24 mouse cellular contexts compared by ENCODE assay signal in genomic region chr15:103335040-103335439, GRCm38 (mm10). TPM values are rescaled to one million over a fixed set of nuclear protein-coding genes. Genes with fewer than 3 reads are reported as not detected.
DNase-seq lines count a peak whose midpoint lies in the region; ATAC-seq and TF ChIP-seq lines count a peak whose summit lies in the region.
"Had no signal": no experiment of that assay in that cellular context is flagged by ENCODE, and none has a peak within 500 bp of the region (broad histone marks: within the 10 kb centered on the region; RNA-seq: fewer than 3 reads in every experiment).

No protein-coding gene starts in this region.

- no peak for ATAC-seq in midbrain, embryonic 14.5 days (ENCODE audit: low FRiP score, low TSS enrichment)
- no peak for ATAC-seq in embryonic facial prominence, embryonic 13.5 days (ENCODE audit: insufficient number of reproducible peaks, insufficient read depth, low FRiP score, low TSS enrichment, low read depth)
- ATAC-seq in midbrain, postnatal 0 days (ENCODE audit: low FRiP score) = no peak
- ATAC-seq: activated CD4-positive, CD25-positive, alpha-beta regulatory T cell, adult 4 months; forebrain, embryonic 15.5 days; lung, postnatal 0 days had no signal

- no peak overlapping the region for H3K4me3 ChIP-seq in gastrocnemius, adult 2 months
- H3K4me3 ChIP-seq in midbrain, embryonic 10.5 days = no peak overlapping the region
- H3K4me3 ChIP-seq in midbrain, embryonic 14.5 days (replicated peaks; ENCODE audit: low read depth, low read length) = no peak overlapping the region
- H3K4me3 ChIP-seq in embryonic facial prominence, embryonic 13.5 days = no peak overlapping the region
- no peak overlapping the region for H3K4me3 ChIP-seq in midbrain, postnatal 0 days (ENCODE audit: low read depth, low read length)
- H3K4me3 ChIP-seq: erythroblast, embryonic 14.5 days; forebrain, embryonic 15.5 days; limb, embryonic 13.5 days; liver, embryonic 15.5 days had no signal

- peak; percentile 65 for DNase-seq in gastrocnemius, adult 2 months
- no peak for DNase-seq in gastrocnemius, postnatal 25 days
- DNase-seq in midbrain, embryonic 10.5 days (ENCODE audit: low spot score) = no peak
- no peak for DNase-seq in midbrain, embryonic 14.5 days
- no peak for DNase-seq in midbrain, postnatal 0 days (ENCODE audit: low spot score)
- DNase-seq in layer of hippocampus, postnatal 14 days (ENCODE audit: low spot score in 2 of 2) = no peak
- DNase-seq in kidney, adult 11 months = no peak
- DNase-seq: adrenal gland, postnatal 14 days; cerebellum, adult 11 months; cerebellum, postnatal 25 days; heart, postnatal 4 days; kidney, adult 8-10 months; kidney, postnatal 14 days; right cerebral cortex, adult 18-20 months; thymus, postnatal 14 days had no signal

- H3K4me2 ChIP-seq in midbrain, embryonic 14.5 days (ENCODE audit: low read length) = no peak overlapping the region
- H3K4me2 ChIP-seq in embryonic facial prominence, embryonic 13.5 days = no peak overlapping the region
- H3K4me2 ChIP-seq in midbrain, postnatal 0 days (ENCODE audit: low read depth, low read length, poor library complexity, severe bottlenecking) = no peak overlapping the region
- H3K4me2 ChIP-seq: forebrain, embryonic 15.5 days; limb, embryonic 13.5 days had no signal

- H3K36me3 ChIP-seq in midbrain, embryonic 10.5 days = no peaks in the 10 kb centered on the region
- H3K36me3 ChIP-seq in midbrain, embryonic 14.5 days (ENCODE audit: control insufficient read depth, insufficient read depth, low read length) = no peaks in the 10 kb centered on the region
- no peaks in the 10 kb centered on the region for H3K36me3 ChIP-seq in embryonic facial prominence, embryonic 13.5 days
- H3K36me3 ChIP-seq in midbrain, postnatal 0 days (ENCODE audit: insufficient read depth, low read length) = 0 out of 2 replicates have a peak, but pooled peaks cover 4% of the 10 kb centered on the region
- H3K36me3 ChIP-seq: forebrain, embryonic 15.5 days; limb, embryonic 13.5 days; liver, embryonic 15.5 days had no signal

- intact Hi-C loops in gastrocnemius, adult 2 months (cut with DNase I) = no loop called here

- H3K27me3 ChIP-seq in midbrain, embryonic 10.5 days (ENCODE audit: low read depth, poor library complexity, severe bottlenecking) = peaks cover 36% of the 10 kb centered on the region
- no peaks in the 10 kb centered on the region for H3K27me3 ChIP-seq in midbrain, embryonic 14.5 days (ENCODE audit: control insufficient read depth, insufficient read depth, low read length)
- peaks cover 18% of the 10 kb centered on the region; the same call in 1 of the 2 replicates for H3K27me3 ChIP-seq in embryonic facial prominence, embryonic 13.5 days
- no peaks in the 10 kb centered on the region for H3K27me3 ChIP-seq in midbrain, postnatal 0 days (ENCODE audit: insufficient read depth, low read length)

- peaks cover 86% of the 10 kb centered on the region for H3K4me1 ChIP-seq in midbrain, embryonic 10.5 days
- peaks cover 24% of the 10 kb centered on the region for H3K4me1 ChIP-seq in midbrain, embryonic 14.5 days (ENCODE audit: control insufficient read depth, insufficient read depth, low read length)
- H3K4me1 ChIP-seq in embryonic facial prominence, embryonic 13.5 days = peaks cover 60% of the 10 kb centered on the region
- peaks cover 22% of the 10 kb centered on the region for H3K4me1 ChIP-seq in midbrain, postnatal 0 days (ENCODE audit: insufficient read depth, low read length)

- no peak overlapping the region for H3K9ac ChIP-seq in midbrain, embryonic 14.5 days (replicated peaks; ENCODE audit: low read length)
- 0 out of 2 replicates have a peak overlapping the region, but pooled peaks have one; percentile 27 for H3K9ac ChIP-seq in embryonic facial prominence, embryonic 13.5 days
- H3K9ac ChIP-seq in midbrain, postnatal 0 days (replicated peaks; ENCODE audit: low read length, poor library complexity, severe bottlenecking) = no peak overlapping the region
- H3K9ac ChIP-seq: forebrain, embryonic 15.5 days; limb, embryonic 13.5 days; liver, embryonic 15.5 days had no signal

- no peaks in the 10 kb centered on the region for H3K9me3 ChIP-seq in midbrain, embryonic 10.5 days (replicated peaks)
- no peaks in the 10 kb centered on the region for H3K9me3 ChIP-seq in midbrain, embryonic 14.5 days (ENCODE audit: control insufficient read depth, low read length)
- H3K9me3 ChIP-seq in embryonic facial prominence, embryonic 13.5 days = no peaks in the 10 kb centered on the region
- no peaks in the 10 kb centered on the region for H3K9me3 ChIP-seq in midbrain, postnatal 0 days (ENCODE audit: low read length)
- H3K9me3 ChIP-seq: forebrain, embryonic 15.5 days; G1E; limb, embryonic 13.5 days; liver, embryonic 15.5 days had no signal

- peak overlapping the region; percentile 35; the same call in 1 of the 2 replicates for H3K27ac ChIP-seq in gastrocnemius, adult 2 months
- H3K27ac ChIP-seq in midbrain, embryonic 10.5 days (replicated peaks) = peak overlapping the region; percentile 85
- H3K27ac ChIP-seq in midbrain, embryonic 14.5 days (replicated peaks; ENCODE audit: low read depth, low read length) = no peak overlapping the region
- no peak overlapping the region for H3K27ac ChIP-seq in embryonic facial prominence, embryonic 13.5 days
- H3K27ac ChIP-seq in midbrain, postnatal 0 days (ENCODE audit: low read depth, low read length) = peak overlapping the region; percentile 38; the same call in 1 of the 2 replicates
- H3K27ac ChIP-seq: forebrain, embryonic 15.5 days; limb, embryonic 13.5 days had no signal

- 68% methylated on average over 3 of the region's 3 CpGs for WGBS in midbrain, embryonic 10.5 days
- WGBS in midbrain, embryonic 14.5 days = 53% methylated on average over 3 of the region's 3 CpGs
- 45% methylated on average over 3 of the region's 3 CpGs for WGBS in embryonic facial prominence, embryonic 13.5 days
- WGBS in midbrain, postnatal 0 days = 64% methylated on average over 3 of the region's 3 CpGs

- TF ChIP-seq CTCF in gastrocnemius, adult 2 months (IDR thresholded peaks at IDR 0.05) = no peak
- TF ChIP-seq CTCF in midbrain, postnatal 0 days (IDR thresholded peaks at IDR 0.05) = no peak

RNA-seq across cellular contexts. Expression of gene Zfp385a, which starts 4.9 kb away (rescaled TPM):
- 10 to 100 TPM in 1 of 2 experiments, 1 to 10 TPM in 1; 8.0 to 13.0 TPM for total RNA-seq in gastrocnemius, adult 2 months (2021)
- total RNA-seq in gastrocnemius, postnatal 25 days (2021) = 10 to 100 TPM; 17.0 to 77.5 TPM
- 24.3 and 25.5 TPM in 2 replicates for polyA plus RNA-seq in midbrain, embryonic 10.5 days (2016; fragmentation: Nextera tagmentation; extraction: Ambion mirVana)
- polyA plus RNA-seq in midbrain, embryonic 14.5 days (2014; fragmentation: Nextera tagmentation; extraction: Ambion mirVana) = 18.3 and 20.9 TPM in 2 replicates
- polyA plus RNA-seq in embryonic facial prominence, embryonic 13.5 days (2015; fragmentation: Nextera tagmentation; extraction: Ambion mirVana) = 10.9 and 12.2 TPM in 2 replicates
- 22.0 and 26.5 TPM in 2 replicates for total RNA-seq in midbrain, postnatal 0 days (2014; rRNA removed)
- 26.9 and 28.8 TPM in 2 replicates for polyA plus RNA-seq in midbrain, postnatal 0 days (2015; fragmentation: Nextera tagmentation; extraction: Ambion mirVana)
- total RNA-seq in layer of hippocampus, postnatal 14 days (2021) = 10 to 100 TPM; 43.2 to 44.4 TPM
- polyA plus RNA-seq: activated CD4-positive, CD25-positive, alpha-beta regulatory T cell, adult 4 months had no signal

RNA-seq across cellular contexts. Expression of gene Gpr84, which starts 24.6 kb away (rescaled TPM):
- not detected for total RNA-seq in gastrocnemius, adult 2 months (2021)
- not detected for total RNA-seq in gastrocnemius, postnatal 25 days (2021)
- 0.32 and 0.47 TPM in 2 replicates for polyA plus RNA-seq in midbrain, embryonic 10.5 days (2016; fragmentation: Nextera tagmentation; extraction: Ambion mirVana)
- 0.16 and 0.26 TPM in 2 replicates for polyA plus RNA-seq in midbrain, embryonic 14.5 days (2014; fragmentation: Nextera tagmentation; extraction: Ambion mirVana)
- 0.54 and 0.62 TPM in 2 replicates for polyA plus RNA-seq in embryonic facial prominence, embryonic 13.5 days (2015; fragmentation: Nextera tagmentation; extraction: Ambion mirVana)
- total RNA-seq in midbrain, postnatal 0 days (2014; rRNA removed) = 0.27 TPM in 1 of 2 replicates, not detected in the other
- polyA plus RNA-seq in midbrain, postnatal 0 days (2015; fragmentation: Nextera tagmentation; extraction: Ambion mirVana) = 0.29 and 0.37 TPM in 2 replicates
- total RNA-seq in layer of hippocampus, postnatal 14 days (2021) = under 1 TPM; 0.74 to 0.81 TPM
- total RNA-seq: adrenal gland, postnatal 14 days; G1E; gastrocnemius, adult 18-20 months; heart, postnatal 4 days had no signal
- polyA plus RNA-seq: activated CD4-positive, CD25-positive, alpha-beta regulatory T cell, adult 4 months; erythroblast, embryonic 14.5 days; G1E had no signal

RNA-seq across cellular contexts. Expression of gene Itga5, which starts 31.5 kb away (rescaled TPM):
- 1 to 10 TPM; 5.0 to 10.0 TPM for total RNA-seq in gastrocnemius, adult 2 months (2021)
- total RNA-seq in gastrocnemius, postnatal 25 days (2021) = 10 to 100 TPM in 1 of 2 experiments, 1 to 10 TPM in 1; 9.5 to 15.2 TPM
- polyA plus RNA-seq in midbrain, embryonic 10.5 days (2016; fragmentation: Nextera tagmentation; extraction: Ambion mirVana) = 26.1 and 26.4 TPM in 2 replicates
- 3.5 and 6.4 TPM in 2 replicates for polyA plus RNA-seq in midbrain, embryonic 14.5 days (2014; fragmentation: Nextera tagmentation; extraction: Ambion mirVana)
- 41.2 and 41.5 TPM in 2 replicates for polyA plus RNA-seq in embryonic facial prominence, embryonic 13.5 days (2015; fragmentation: Nextera tagmentation; extraction: Ambion mirVana)
- total RNA-seq in midbrain, postnatal 0 days (2014; rRNA removed) = 4.8 and 6.8 TPM in 2 replicates
- polyA plus RNA-seq in midbrain, postnatal 0 days (2015; fragmentation: Nextera tagmentation; extraction: Ambion mirVana) = 3.8 TPM in 2 replicates
- total RNA-seq in layer of hippocampus, postnatal 14 days (2021) = 1 to 10 TPM; 3.4 to 5.8 TPM

Comparison
In these comparisons a context has a peak if more than half of its experiments do, and no peak if none do; other contexts are left out.
1. H3K27ac ChIP-seq: peak in gastrocnemius, adult 2 months (single experiment), midbrain, embryonic 10.5 days (single experiment) and midbrain, postnatal 0 days (single experiment); none in midbrain, embryonic 14.5 days (single experiment) and embryonic facial prominence, embryonic 13.5 days (single experiment).